Mouse (Mus musculus): ENCODE measurements around the gene Hhat.

The Hhat gene

DNA sequence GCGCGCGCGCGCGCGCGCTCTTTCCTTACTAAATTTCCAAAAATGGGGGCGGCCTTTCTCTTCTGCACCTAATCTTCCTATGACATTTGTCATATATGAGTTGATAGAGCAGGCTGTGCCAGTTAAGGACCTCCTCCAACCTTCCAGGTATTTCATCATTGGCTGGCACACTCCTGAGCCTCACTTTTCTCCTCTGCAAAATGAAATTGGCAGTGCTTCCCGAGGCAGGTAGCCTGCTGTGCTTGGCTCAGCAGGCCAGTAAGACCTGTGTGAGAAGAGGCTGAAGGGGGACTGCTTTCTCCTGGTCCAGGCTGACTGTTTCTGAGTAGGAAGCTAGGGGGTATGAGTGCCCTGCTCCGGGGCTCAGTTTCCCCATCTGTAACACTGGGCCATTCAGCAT, 283.5 kb downstream of the Hhat start:
- no peak for DNase-seq (ENCODE audit: low read depth)

DNA sequence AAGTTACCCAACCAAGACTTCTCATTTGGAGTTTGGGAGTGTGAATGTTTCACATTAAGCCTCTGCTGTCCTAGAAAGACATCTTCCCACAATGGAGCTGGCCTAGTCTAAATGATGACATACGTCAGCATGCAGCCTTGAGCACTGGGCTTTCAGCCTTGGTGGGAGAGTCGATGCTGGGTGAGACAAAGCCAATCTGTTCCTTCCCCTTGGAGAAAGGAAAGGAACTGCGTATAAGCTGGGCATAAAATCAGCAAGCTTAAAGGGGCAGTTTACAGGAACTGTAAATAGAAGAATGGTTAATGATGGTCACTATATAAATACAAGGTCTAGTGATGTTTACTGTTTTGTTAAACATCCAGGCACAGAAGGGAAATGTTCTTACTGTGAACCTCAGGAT, 286.0 kb downstream of the Hhat start:
- DNase-seq (ENCODE audit: low read depth): no peak

DNA sequence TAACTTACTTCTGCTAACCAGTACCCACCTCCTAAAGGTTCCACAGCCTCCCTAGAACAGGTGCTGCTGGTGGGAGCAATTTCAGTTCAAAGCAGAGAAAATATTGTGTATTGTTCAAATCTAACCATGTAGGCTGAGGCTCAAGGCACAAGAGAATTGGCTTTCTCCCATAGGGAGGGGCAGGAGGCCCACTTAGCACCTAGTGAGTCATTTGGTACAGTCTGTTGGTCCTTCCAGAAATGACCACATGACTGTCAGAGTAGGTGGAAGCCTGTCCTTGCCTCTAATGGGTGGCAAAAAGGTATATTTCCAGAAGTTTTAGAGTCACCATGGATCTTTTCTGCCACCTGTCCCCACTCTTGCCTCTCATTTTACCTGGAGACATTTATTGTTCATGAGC, 289.6 kb downstream of the Hhat start:
- DNase-seq (ENCODE audit: low read depth): no peak

DNA sequence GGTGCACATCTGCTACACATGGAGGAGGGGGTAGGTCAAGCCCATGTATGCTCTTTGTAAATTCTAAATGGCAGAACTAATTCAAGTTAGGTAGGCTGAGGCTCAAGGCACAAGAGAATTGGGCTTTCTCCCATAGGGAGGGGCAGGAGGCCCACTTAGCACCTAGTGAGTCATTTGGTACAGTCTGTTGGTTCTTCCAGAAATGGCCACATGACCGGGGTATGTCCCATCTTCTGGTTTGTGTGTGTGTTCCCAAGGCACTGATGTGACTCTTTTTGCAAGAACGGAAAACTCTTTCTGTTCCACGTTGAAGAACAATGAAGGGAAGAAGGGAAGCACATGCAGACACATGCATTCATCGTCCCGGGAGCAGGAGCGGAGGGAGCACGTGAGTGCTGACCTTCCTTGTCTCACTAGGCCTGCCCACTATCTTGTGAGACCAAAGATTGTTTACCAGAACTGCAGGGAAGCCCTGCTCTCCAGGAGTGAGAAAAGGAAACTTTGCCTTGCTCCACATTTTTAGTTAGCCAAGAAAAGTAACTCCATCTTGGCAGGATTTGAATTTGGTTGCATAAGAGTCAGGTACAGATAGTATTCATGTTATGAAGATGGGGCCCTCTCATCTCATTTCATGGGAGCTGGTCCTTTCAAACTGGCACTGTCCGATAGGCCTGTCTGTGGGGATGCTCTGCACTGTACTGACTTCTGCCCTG, 290.8 kb downstream of the Hhat start:
- no peak for DNase-seq (ENCODE audit: low read depth)

DNA sequence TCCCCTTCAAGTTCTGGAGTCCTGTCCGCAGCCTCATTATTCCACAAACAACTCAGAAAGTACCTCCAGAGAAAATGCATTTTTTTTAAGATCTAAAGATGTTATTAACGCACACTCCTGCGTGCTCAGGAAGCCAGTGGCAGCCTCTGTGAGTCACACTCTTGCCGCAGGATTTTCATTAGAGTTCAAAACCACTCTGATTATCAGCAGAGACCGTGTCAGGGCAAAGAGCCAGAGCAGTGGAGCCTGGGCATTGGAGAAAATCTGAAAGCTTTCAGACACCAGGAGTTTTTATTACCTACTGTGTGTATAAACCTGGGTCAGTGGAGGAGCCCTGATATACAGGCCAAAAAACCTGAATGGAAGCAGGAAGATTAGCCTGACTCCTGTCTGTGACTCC, 292.8 kb downstream of the Hhat start:
- no peak for DNase-seq (ENCODE audit: low read depth)

DNA sequence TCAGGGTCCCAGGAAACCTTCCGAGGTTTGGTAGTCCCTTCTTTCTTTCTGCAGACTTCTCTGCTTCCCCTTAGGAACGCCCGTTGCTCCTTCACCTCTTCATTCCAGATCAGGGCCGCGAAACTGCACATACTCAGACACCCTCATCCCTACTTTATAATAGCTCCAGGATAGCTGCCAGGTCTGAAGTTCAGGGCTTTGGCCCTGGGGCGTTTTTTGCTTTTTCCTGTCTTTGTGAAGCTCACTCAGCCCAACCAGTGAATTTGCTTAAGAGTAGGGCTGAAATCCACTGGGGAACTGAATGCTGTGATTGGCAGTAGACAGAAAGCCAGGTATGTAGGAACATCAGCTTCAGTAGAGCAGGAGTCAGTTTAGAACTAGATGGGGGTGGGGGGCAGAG, 293.5 kb downstream of the Hhat start:
- DNase-seq (ENCODE audit: low read depth): no peak

DNA sequence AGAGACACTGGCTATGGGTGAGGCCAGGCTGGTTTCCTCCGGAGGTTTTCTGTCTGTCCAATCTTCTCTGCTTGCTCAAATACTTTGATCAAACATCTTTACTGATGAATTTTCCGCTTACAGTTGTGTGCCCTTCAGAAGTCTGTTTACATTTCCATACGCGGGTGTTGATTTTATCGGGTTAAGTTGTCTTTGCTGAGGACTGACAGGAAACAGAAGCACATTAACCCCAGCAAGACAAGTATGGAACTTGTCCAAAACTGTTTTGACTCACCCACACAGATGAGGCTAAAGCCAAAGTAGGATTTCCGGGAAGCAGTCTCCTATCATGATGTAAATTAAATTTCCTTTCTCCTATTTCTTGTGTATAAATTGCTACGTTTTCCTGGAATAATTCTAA, 294.3 kb downstream of the Hhat start:
- DNase-seq (ENCODE audit: low read depth): no peak

DNA sequence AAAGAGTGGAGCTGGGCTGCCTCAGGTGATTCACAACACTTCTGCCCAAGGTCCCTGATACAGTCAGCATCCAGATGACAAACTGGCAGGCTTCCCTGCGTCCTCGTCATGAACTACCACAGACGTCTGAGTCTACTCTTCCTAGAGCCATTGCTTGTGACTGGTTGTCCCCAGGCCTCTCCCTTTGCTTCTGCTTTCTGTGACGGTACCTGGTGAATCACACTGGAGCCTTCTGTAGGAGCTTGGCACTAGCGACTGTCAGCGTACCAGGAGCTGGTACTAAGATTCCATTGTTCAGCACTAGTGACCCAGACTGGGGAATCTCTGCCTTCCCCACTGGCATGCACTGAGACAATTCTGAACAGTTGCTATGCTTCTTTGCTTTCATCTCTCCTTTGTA, 297.9 kb downstream of the Hhat start:
- no peak for DNase-seq (ENCODE audit: low read depth)

DNA sequence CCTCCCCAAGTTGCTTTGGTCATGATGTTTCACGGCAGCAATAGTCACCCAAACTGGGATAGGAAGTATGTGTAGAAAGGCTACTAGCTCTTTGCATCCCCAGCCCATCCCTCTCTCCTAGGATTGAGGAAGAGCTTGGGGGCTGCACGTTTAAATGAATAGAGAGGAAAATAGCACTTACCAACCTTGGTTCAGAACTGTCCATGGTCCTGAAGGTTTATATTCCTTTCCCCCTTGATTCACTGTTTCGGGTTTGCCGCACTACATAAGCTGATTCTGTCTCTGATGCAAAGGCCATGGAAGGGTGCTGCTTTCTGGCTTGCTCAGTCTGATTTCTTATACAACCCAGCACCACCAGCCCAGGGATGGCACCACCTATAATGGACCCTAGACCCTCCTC, 298.7 kb downstream of the Hhat start:
- DNase-seq (ENCODE audit: low read depth): no peak

DNA sequence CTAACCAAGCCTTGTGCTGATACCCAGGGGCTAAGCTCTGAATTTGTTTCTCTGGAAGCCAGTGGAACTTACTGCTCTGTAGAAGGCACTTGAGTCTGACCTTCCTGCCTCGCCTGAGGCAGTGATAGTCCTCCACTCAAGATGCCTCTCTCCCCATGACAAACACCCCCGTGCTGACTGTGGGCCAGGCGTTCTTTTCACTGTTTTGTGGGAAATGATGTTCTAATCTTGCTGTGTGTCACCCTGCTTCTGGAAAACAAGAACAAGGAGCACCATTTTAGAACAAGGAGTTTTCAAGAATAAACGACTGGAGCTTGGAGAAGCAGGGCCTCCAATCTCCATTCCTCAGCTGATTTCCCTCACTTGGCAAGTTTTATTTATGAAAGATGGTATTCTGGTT, 307.3 kb downstream of the Hhat start:
- DNase-seq (ENCODE audit: low read depth): no peak

DNA sequence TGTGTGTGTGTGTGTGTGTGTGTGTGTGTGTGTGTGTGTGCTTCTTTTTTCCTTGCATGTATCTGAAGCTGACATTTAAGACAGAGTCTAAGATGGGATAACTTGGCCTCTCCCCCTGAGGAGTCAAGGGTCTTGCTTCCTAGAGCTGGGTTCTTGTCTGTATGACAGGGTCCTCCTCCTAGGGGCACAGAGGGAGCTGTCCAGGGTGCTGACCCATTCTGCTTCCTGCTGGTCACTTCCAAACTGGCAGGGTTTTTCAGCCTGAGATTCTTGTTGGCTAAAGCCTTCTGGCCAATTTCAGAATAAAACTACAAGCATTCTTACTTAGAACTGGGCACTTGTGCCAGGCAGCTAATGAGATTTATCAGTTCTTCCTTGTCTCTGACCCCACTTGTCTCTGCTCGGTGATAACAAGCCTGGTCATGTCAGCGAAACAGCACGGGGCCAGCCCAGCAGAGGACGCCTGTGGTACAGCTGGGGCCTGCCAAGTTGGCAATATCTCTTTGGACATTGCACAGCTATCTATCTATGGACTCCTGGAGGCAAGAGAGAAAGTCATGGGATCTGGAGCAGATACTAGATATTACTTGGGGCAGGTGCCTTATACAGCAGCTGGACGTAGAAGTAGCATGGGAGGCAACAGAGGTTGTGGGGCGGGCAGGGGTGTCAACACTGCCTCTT, 313.4 kb downstream of the Hhat start:
- no peak for DNase-seq (ENCODE audit: low read depth)

DNA sequence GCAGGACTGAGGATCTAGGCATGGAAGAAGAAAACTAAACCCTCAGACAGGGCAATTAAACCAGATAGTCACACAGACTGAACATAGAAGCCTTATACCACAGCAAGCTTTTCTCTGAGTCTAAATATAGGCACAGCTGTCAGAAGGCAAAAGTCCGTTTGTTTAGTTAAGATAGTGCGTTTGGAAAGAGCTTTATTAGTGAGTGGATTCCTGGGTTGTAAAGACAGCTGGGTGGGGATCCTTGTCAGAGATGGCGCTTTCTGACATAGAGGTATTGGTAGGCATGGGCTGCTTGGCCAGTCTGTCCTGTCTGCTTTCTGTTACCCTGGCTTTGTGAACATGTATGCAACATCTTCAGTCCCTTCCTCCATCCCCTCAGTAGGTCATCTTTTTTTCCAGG, 314.0 kb downstream of the Hhat start:
- DNase-seq (ENCODE audit: low read depth): no peak

DNA sequence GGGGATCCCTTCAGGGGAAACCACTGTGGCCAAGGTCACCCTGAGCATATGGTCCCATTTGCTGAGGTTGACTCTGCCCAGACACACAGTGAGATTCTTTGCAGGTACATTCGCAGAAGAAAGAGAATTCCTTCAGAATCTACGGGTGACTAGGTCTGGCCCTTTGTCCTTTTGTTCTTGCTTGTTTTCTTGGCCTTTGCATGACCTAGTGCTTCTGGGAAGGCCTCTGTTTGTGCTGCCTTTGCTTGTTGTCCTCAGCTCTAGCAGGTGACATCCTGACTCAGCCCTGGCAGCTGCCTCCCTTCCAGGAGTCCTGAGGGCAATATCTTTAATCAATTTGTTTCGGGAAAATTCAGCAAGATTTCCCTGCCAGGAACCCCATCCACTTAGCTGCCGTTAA, 316.0 kb downstream of the Hhat start:
- DNase-seq (ENCODE audit: low read depth): no peak

DNA sequence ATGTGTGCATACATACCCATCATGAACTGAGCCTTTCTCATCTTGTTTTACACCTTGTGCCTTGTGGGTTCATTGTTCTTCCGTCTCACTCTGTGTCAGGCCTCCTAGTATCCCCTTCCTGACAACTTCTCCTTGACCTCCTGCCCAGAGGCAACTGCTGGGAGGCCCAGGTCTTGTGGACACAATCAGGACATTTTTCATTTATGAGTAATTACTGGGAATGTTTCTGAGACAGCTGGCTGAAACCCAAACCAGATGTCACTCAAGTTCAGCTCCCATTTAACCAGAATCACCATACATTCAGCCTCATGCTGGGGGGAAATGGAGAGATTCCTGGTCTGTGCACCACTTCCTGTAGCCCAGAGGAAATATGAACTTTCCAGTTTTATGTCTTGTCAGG, 316.5 kb downstream of the Hhat start:
- no peak for DNase-seq (ENCODE audit: low read depth)

DNA sequence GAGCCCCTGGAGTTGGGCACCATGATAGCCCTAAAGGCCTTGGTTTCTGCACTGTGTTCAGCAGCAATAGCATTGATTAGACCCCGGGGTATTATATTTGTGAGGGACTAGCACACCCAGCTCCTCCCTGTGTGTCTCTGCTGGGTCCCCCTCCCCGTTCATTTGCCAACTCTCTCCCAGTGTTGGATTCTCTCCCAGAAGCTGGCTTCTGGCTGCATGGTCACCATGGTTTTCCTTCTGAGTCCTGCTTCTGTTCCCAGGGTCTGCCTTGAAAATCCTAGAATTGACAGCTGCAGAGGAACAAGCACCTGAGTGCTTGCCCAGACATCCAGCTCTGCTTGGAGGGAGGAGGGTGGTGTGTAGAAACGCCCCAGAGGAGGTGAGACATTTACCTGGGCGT, 319.3 kb downstream of the Hhat start:
- no peak for DNase-seq (ENCODE audit: low read depth)

DNA sequence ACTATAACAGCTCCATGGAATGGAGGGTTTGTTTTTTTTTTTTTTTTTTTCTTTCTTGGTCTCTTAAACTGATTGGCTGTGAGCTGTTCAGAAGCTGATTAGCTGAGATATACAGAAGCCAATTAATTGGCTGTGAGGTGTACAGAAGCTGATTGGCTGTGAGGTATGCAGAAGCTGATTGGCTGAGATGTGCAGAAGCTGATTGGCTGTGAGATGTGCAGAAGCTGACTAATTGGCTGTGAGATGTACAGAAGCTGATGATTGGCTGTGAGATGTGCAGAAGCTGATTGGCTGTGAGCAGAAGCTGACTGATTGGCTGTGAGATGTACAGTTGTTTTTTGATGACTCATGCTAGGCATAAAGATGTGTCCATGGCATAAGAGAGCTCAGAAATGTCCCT, 320.6 kb downstream of the Hhat start:
- no peak for DNase-seq (ENCODE audit: low read depth)

DNA sequence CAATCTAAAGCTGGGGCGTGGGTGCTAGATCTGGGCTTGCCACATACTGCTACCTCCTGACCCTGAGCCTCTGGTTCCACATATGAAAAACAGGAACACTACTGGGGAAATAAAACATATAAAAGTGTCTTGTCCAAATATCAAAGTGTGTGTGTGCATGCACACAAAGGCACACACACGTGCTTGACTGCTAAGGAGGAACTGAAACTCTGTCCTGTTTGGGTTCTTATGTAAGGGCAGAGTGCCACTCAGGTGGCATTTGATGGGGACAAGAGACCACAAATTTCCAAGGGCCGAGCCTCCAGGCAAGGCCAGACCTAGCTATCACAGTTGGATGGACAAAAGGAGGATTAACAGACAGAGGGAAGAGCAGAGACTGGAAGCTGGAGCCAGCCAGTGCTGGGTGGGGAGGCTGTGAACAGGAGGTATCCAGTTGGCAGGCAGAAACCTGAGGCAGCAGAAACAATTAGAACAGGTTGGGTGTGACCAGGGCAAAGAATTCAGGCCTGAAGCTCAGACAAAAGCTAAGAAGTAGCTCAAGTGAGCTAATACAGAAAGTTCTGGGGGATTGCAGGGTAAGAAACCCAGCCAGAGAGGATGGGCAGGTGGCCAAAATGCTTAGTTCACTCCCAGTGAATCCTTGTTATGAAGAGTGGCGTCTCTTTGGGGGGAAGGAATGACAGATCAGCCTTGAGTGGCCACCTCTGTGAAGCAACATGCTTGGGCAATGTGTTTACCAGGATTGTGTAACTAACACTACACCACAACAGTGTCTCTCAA, 321.3 kb downstream of the Hhat start:
- no peak for DNase-seq (ENCODE audit: low read depth)

DNA sequence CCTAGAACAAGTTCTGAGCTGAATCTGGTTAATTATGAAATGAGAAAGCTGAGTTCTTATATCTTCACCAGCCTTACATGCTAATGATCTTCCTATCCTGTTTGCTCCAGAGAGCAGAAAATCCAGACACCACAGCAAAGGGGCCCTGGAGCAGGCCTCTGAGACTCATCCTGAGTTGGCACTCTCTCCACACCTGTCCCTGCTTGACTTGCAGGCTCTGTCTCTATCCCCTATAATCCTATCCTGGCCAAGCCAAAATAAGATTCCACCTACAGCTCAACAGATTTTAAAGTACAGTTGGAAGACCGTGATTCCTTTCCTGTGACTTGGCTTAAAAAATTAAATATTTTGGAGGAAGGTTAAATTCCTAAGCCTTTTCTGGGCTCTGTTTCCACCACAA, 322.5 kb downstream of the Hhat start:
- DNase-seq (ENCODE audit: low read depth): no peak

DNA sequence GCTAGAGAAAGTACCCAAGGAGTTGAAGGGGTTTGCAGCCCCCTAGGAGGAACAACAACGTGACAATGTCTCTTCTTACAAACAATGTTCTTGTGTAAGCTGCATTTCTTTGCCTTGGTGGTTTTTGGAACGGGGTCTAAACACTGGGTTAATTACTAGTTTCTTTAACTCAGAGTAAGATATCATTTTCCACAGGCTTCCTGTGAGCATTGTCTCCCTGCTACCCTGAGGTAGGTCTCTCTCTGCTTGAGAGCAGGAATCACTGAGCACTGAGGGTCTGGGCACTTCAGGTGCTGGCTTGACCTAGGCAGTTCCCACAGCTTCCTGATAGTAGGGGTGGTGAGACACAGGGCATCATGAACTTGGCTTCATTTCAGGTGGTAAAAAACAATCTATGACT, 323.4 kb downstream of the Hhat start:
- DNase-seq (ENCODE audit: low read depth): no peak

Measured in naive thymus-derived CD4-positive, alpha-beta T cell, adult 2 months (primary cell).